Mouse (Mus musculus) cerebellum, adult (tissue): ENCODE measurements around the gene Slf2.

Source experiments
- ATAC-seq: cut with Nextera tagmentation; 2 replicates; pipeline ENCODE4 v1.9.2; 2017; ENCODE audit warnings: mild to moderate bottlenecking, moderate library complexity, mixed read lengths; ENCODE audit not compliant: insufficient number of reproducible peaks, low FRiP score, low TSS enrichment

The Slf2 gene

GRCm38 (mm10) chr19:45026958-45027670 lies 96.2 kb downstream of the Slf2 start:
- ATAC-seq, result no peak

- ATAC-seq, result no peak
These were observed 96.9 kb downstream of the Slf2 start for GRCm38 (mm10) chr19:45027848-45028247.

- ATAC-seq, result no peak
These were observed 97.8 kb downstream of the Slf2 start for GRCm38 (mm10) chr19:45028746-45029145.

GRCm38 (mm10) chr19:45029571-45029970 lies 98.6 kb downstream of the Slf2 start:
- no peak for ATAC-seq

GRCm38 (mm10) chr19:45030111-45030510 lies 99.2 kb downstream of the Slf2 start:
- no peak for ATAC-seq

GRCm38 (mm10) chr19:45030746-45031693 lies 100.1 kb downstream of the Slf2 start:
- peak; percentile 54; the same call in 1 of the 2 replicates for ATAC-seq

- ATAC-seq, result peak; percentile 42; the same call in 1 of the 2 replicates
These were observed 100.8 kb downstream of the Slf2 start for GRCm38 (mm10) chr19:45031780-45032179.
